9 mouse cellular contexts compared by ENCODE assay signal in the genomic region with DNA sequence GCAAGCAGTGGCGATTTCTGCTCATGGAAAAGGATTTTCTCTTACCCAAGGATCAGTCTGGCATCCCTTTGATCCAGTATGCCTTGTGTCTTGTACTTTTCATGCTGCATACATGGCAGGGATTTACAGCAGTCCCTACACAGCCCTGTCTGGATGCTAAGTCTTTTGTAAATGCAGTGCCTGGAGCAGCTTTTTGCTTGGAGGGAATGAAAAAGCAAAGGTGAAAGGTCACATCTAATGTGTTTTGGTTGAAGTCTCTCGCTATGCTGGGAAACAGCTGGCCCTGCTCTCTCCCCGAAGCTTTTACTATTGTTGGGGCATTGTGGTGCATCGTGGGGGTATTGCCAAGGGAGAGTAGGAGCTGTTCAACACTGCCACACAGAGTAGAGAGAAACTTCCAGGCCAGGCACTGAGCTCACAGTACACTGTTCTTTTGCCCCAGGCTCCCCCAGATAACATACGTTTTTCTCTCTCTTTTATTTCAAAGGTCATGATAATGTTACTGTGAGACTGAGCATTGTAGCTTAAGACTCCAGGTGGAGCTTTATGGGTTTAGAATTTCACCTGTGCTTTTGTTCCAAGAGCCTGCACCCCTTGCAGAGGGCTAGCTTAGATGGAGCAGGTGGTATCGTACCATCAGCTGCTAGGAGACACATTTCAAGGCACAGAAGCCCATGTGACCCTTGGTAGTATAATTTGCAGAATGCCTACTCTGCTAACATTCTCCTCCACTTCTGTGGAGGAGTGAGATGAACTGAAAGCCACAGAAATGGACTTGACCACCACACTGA.
A peak's percentile ranks its signal among the peaks of the same experiment; 100 is the strongest.
DNase-seq lines count a peak whose midpoint lies in the region; ATAC-seq and TF ChIP-seq lines count a peak whose summit lies in the region.
"Had no signal": no experiment of that assay in that cellular context is flagged by ENCODE, and none has a peak within 500 bp of the region (broad histone marks: within the 10 kb centered on the region; RNA-seq: fewer than 3 reads in every experiment).

No protein-coding gene starts in this region.

- no peaks in the 10 kb centered on the region for H3K36me3 ChIP-seq in intestine, embryonic 16.5 days (ENCODE audit: control insufficient read depth, insufficient read depth, low read length)
- no peaks in the 10 kb centered on the region for H3K36me3 ChIP-seq in midbrain, embryonic 12.5 days

- 0 out of 2 replicates have a peak overlapping the region, but pooled peaks have one; percentile 14 for H3K27ac ChIP-seq in intestine, embryonic 16.5 days (ENCODE audit: low read length)
- peak overlapping the region; percentile 3 for H3K27ac ChIP-seq in midbrain, embryonic 12.5 days (replicated peaks)
- no peak overlapping the region for H3K27ac ChIP-seq in left cerebral cortex, adult 2 months

- H3K9ac ChIP-seq in intestine, embryonic 16.5 days (ENCODE audit: low read depth, low read length): no peak overlapping the region
- H3K9ac ChIP-seq in midbrain, embryonic 12.5 days (replicated peaks): no peak overlapping the region

- WGBS in intestine, embryonic 16.5 days: 36% methylated on average over 6 of the region's 6 CpGs
- 17% methylated on average over 6 of the region's 6 CpGs for WGBS in midbrain, embryonic 12.5 days

- intact Hi-C loops in left cerebral cortex, adult 2 months (cut with DNase I): no loop called here

- no peak overlapping the region for H3K4me2 ChIP-seq in intestine, embryonic 16.5 days (ENCODE audit: low read depth, low read length)
- no peak overlapping the region for H3K4me2 ChIP-seq in midbrain, embryonic 12.5 days (replicated peaks)

- peak; percentile 71 for ATAC-seq in intestine, embryonic 16.5 days
- peak; percentile 70 for ATAC-seq in midbrain, embryonic 12.5 days (ENCODE audit: low FRiP score, low read depth)

- no peaks in the 10 kb centered on the region for H3K9me3 ChIP-seq in intestine, embryonic 16.5 days (ENCODE audit: control insufficient read depth, low read length)
- no peaks in the 10 kb centered on the region for H3K9me3 ChIP-seq in midbrain, embryonic 12.5 days

- peak; percentile 77 for DNase-seq in brain, embryonic 14.5 days (ENCODE audit: low read depth)
- DNase-seq in embryo, embryonic 10 days (ENCODE audit: low spot score): peak; percentile 84
- DNase-seq in left cerebral cortex, adult 2 months (ENCODE audit: extremely low spot score in 1 of 2, low spot score in 2 of 2): no peak
- DNase-seq in urinary bladder, postnatal 25 days (ENCODE audit: low spot score): no peak
- no peak for DNase-seq in MN1 (ENCODE audit: low spot score)
- DNase-seq: cerebellum, adult 18-20 months; layer of hippocampus, postnatal 36 days had no signal

- no peak for TF ChIP-seq POLR2A in brain, embryonic 14.5 days (IDR thresholded peaks at IDR 0.05; ENCODE audit: borderline replicate concordance, extremely low read depth, insufficient read depth, insufficient read length, poor library complexity, severe bottlenecking)

- H3K4me1 ChIP-seq in intestine, embryonic 16.5 days (ENCODE audit: control insufficient read depth, insufficient read depth, low read length): peaks cover 3% of the 10 kb centered on the region
- peaks cover 46% of the 10 kb centered on the region for H3K4me1 ChIP-seq in midbrain, embryonic 12.5 days

- H3K27me3 ChIP-seq in intestine, embryonic 16.5 days (replicated peaks; ENCODE audit: control insufficient read depth, insufficient read depth, low read length): no peaks in the 10 kb centered on the region
- H3K27me3 ChIP-seq in midbrain, embryonic 12.5 days: no peaks in the 10 kb centered on the region

- no peak for TF ChIP-seq CTCF in brain, embryonic 14.5 days (IDR thresholded peaks at IDR 0.05; ENCODE audit: borderline replicate concordance, extremely low read depth, insufficient read depth, insufficient read length)
- no peak for TF ChIP-seq CTCF in left cerebral cortex, adult 2 months (IDR thresholded peaks at IDR 0.05)

- H3K4me3 ChIP-seq in intestine, embryonic 16.5 days (ENCODE audit: low read length): no peak overlapping the region
- no peak overlapping the region for H3K4me3 ChIP-seq in midbrain, embryonic 12.5 days
- H3K4me3 ChIP-seq in left cerebral cortex, adult 2 months: no peak overlapping the region

Comparison
In these comparisons a context has a peak if more than half of its experiments do, and no peak if none do; other contexts are left out.
1. DNase-seq: peak in brain, embryonic 14.5 days (single experiment) and embryo, embryonic 10 days (single experiment); none in left cerebral cortex, adult 2 months (0 of 2), urinary bladder, postnatal 25 days (single experiment) and MN1 (single experiment).